Mouse (Mus musculus): ENCODE results near the gene Gck.

The Gck gene

DNA sequence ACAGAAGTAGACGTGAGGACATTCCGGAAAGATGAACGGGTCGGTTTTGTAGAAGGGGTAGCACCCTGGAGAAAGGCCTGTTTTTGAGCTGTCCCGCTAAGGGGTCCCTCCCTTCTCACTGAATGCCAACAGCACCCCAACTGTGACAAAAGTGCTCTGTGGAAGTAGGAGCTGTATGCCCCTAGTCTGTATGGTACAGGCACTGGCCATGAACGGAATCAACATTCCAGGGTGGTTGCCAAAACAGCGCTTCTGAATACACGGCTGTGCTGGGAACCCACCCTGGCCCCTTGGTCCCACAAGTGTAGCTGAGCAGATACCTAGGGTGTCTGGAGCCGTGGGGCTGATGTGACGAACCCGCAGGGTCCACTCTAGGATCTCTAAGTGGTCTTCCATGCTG, 77.2 kb downstream of the Gck start:
- DNase-seq, result no peak

DNA sequence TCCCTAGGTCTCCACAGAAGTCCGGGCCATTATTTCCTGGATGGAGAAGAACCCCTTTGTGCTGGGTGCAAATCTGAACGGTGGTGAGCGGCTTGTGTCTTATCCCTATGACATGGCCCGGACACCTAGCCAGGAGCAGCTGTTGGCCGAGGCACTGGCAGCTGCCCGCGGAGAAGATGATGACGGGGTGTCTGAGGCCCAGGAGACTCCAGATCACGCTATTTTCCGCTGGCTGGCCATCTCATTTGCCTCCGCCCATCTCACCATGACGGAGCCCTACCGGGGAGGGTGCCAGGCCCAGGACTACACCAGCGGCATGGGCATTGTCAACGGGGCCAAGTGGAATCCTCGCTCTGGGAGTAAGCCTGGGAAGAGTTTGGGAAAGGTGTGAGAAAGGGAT, 79.8 kb downstream of the Gck start:
- no peak for DNase-seq

DNA sequence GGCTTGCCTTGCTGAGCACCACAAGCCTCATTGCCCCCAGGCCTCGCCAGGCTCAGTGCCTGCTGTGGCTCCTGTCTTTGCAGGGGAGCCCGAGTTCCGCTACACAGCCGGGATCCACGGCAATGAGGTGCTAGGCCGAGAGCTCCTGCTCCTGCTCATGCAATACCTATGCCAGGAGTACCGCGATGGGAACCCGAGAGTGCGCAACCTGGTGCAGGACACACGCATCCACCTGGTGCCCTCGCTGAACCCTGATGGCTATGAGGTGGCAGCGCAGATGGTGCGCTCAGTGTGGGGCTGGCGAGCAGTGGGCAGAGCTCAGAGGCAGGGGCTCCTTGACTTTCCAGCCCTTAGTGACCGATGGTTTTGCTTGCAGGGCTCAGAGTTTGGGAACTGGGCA, 80.5 kb downstream of the Gck start:
- DNase-seq, result no peak

DNA sequence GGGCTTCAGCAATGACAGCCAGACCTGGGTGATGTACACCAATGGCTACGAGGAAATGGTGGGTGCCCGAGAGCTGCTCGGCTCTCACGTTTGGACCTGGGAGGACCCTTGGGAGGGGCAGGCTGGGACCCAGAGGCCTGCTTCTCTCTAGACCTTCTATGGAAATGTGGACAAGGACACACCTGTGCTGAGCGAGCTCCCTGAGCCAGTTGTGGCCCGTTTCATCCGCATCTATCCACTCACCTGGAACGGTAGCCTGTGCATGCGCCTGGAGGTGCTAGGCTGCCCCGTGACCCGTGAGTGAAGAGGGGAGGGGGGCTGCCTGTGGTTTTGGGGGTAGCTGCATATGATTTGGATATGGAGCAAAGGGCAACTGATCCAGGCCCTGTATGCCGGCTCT, 81.6 kb downstream of the Gck start:
- DNase-seq, result no peak

DNA sequence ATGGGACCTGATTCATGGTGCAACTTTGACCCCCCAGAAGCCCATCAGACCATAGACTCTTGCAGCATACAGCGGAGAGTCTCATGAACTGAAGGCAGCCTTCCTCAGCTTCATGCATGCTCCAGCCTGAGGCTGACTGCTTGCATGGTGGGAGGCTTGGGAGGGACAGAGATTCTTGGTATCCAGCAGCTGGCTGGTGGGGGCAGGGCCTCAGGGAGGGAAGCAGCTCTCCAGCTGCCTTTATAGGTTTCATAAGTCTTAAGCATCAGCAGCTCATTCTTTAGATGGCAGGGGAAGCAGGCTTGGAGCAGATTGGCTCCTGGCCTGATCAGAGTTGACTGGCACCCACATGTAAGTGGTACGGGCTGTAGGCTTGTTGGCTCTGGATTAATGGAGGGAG, 82.7 kb downstream of the Gck start:
- DNase-seq, result no peak

DNA sequence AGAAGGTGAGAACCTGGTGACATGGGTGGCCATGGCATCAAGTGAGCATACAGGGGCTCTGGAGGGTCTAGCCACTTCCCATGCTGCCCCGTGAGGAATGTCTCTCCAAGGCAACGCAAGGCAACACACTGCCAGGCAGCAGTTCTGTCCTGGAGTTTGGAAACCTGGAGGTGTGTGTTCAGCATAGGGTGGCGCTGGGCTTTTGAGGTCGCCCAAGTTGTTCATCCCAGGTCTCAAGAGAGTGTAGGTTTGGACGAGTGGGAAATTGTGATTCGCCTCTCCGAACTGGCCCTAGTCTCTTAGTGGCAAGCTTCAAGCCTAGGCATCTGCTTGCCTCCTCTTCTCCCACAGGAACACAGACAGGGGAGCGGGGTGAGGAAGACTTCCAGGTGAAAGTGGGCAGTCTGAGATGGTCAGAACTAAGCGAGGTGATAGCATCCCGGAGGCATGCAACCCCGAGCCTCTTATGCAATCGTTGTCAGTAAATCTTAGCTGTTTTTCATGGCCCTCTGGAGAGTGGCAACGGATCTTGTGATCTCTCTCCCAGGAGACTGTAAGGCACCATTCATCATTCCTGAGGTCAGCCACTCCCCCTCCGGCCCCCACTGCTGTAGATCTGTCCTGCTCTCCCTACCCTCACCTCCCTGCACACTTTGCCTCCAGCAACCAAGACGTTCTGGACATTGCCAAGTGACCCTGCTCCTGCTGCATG, 87.3 kb downstream of the Gck start:
- no peak for DNase-seq

DNA sequence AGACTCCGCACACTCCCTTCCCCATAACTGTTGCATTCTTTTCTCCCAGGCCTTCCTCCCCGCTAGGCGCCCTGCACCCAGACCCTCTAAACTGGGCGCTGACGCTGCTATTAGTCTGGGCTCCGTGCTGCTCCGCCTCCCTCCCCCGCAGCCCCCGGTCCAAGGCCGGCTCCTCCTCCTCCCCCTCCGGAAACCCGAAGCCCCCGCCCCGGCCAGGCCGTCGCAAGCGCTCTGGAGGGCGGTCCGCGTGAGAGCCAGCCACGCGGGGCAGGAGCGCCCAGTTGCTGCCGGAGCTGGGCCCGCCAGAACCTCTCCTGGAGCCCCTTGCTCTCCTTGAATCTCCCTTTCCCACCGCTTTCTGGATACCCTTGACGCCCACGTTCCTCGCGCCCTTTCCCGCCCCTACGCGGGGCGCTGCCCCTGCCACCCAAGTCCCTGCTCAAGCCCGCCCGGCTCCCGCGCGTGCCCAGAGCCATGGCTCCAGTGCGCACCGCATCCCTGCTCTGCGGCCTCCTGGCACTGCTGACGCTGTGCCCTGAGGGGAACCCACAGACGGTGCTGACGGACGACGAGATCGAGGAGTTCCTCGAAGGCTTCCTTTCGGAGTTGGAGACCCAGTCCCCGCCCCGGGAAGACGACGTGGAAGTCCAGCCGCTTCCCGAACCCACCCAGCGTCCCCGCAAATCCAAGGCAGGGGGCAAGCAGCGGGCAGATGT, 88.0 kb downstream of the Gck start, which contains the start of gene Aebp1:
Gene Aebp1, plus strand, starts transcription at position 270 of the 716 bp plus-strand sequence.
- DNase-seq, result peak; percentile 62

DNA sequence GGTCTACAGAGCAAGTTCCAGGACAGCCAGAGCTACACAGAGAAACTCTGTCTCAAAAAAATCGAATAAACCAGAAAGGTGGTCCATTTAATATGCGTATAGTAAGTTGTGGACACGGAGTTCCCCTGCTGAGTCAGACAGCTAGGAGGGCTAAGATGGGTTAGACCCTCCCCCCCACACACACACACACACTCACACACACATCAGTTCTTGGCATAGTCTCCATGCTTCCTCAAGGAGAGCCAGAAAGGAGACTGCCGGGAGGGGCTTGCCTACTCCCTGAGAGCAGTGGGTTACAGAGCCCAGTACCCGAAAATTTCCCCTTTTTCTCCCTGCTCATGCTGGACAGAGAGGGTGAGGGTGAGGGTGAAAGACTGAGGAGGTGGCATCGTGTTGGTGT, 89.2 kb downstream of the Gck start:
- no peak for DNase-seq

DNA sequence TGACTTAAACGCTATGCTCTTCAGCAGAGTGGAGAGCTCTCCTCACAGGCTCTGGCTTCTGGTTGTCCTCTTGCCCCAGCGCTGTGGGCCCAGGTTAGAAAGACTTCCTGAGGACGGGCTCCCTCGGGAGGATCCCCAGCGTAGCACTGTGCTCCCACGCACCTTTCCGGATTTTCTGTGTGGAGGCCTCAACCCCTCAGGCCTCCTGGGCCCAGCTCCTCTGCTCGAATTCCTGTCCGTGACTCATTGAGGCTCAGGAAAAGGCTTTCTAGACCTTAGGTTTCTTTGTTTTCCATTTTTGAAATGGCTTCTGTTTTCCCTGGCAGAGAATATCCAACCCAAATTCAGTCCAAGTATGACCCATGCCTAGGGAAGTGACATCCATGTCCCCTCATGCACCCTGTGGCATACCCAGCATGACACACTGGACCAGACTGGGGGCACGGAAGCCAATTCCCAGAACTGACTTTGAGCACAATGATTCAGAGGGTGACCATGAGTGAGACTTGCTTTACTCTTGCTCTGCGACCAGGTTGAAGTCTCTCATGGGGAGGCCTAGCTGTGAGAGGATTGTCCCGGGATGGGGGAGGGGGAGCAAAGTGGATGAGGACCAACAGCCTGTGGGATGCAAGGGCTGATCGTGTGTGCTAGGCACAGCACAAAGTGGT, 89.9 kb downstream of the Gck start:
- DNase-seq, result no peak

DNA sequence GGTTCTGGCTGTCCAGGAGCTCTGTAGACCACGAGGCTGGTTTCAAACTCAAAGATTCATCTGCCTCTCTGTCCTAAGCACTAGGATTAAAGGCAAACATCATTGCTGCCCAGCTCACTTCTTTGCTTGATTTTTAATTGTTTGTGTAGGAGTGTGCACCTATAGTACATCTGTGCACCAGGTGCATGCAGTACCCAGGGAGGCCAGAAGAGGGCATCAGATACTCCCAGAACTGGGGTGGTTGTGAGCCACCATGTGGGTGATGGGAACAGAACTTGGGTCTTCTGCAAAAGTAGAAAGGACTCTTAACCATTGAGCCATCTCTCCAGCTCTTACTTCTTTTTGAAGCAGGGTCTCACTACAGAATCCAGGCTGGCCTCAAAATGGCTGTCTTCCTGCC, 91.2 kb downstream of the Gck start:
- DNase-seq, result no peak

DNA sequence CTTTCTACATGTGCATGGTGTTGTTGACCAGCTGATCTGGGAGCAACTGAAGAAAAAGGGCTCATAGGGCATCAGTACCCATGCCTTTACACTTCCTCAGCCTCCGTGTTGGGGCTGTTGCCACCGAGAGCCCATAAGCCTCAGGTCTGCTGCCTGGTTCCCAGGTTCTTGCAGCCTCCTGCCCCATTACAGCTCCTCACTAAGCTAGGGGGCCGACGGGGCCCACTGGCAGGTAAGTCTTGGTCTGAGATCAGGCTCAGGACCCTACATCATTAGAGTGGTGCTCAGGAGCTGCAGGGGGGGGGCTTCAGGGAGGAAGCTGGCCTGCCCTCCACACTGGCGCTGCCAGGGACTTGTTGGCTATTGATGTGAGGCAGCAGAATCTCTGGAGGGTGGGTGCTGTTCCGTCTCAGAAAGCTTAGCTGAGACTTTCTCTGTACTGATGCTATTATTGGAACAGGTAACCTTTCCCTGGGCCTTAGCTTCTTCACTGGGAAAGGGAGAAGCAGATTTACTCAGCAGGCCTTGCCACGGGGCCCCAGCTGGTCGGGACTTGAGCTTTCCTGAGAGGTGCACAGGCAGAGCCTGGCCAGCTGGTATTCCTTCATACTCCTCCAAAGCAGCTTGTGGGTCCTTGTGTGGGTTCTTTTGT, 93.3 kb downstream of the Gck start:
- DNase-seq, result no peak

DNA sequence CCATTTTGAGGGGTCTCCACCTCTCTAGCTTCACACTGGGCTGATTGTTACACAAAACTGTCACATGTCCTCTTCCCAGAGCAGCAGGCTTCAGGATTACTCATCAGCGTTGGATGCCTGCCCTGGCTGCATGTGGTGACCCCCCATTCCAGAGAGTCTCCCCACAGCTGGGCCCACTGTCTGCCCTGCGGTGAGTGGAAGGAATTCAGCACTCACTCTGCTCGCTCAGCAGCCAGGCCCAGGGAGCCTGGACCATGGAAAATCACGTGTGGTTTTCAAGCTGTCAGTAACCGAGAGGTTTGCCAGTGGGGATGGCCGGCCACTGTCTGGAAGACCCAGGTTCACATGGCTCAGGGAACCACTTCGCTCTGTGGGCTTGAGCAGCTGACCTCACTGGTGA, 94.0 kb downstream of the Gck start:
- DNase-seq, result peak; percentile 19

DNA sequence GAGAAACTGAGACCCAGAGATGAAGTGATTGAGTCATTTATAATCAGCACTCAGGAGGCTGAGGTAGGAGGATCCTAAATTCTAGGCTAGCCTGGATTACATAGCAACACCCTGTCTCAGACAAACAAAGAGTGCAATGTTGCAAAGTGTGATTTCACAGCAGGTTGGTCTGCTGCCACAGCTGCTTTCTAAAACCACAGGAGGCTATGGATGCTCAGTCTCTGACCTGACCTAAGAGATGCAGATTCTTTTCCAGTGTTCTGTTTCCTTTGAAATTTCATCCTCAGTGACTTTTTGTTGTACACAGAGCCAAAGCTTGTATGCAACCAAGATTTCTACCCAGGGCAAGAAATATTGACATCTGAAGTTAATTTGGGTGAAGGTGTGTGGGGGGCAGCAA, 94.4 kb downstream of the Gck start:
- DNase-seq, result no peak

DNA sequence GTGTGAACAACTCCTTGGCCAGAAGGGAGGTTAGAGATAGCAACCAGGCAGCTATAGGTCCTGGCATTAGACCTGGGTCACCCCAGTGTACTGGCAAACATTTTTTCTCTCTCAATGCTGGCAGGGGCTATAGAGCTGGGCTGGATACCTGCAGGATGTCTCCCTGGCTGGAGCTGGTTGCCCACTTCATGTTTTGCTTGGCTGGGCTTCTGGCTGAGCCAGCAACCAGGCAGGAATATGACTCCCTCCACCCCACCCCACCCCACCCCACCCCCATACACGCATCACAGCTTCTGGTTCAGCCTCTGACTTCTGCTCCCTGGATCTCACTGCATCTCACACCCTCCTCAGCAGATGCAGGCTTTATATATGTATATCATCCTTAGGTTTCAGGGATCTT, 97.6 kb downstream of the Gck start:
- no peak for DNase-seq

DNA sequence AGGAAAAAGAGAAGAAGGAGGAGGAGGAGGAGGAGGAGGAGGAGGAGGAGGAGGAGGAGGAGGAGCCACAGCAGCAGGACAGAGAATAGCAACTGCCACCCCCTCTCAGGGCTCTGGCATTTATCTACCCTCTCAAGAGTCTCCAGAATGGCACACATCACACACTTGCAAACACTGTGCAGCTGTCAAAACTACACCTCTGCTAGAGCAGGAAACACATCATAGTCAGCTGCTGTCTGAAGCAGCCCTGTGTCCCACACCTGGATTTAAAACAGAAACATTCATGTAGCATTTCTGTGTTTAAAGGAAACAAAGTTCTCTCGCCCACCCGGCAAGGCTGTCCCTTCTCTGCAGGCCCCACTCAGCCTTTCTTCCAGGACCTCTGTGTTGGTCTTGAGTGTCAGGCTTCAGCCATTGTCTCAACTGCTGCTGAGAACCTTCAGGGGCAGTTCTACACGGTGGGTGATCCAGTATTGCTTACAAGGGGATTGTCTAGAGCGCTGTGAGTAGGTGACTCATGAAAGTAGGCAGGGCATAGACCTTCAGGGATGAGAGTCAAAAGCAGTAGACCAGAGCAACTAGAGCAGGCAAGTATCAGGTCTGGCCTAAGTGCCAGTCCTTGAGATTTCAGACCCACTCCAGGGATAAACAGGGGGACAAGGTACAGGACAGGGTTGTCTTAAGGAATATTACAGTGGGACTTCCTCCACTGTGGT, 98.7 kb downstream of the Gck start:
- no peak for DNase-seq

All from retina, postnatal 1 day (tissue).